Mouse (Mus musculus) cerebellum, adult 9-11 months (tissue): ENCODE results near the gene Bmp8a.
"Not testable (repeated sequence)": the region's sequence is repeated elsewhere in the genome, so short reads cannot be mapped to it uniquely, and the experiment has no call there.

Experiments used
- DNase-seq: peaks from one replicate; pipeline ENCODE4 v3.0.0; 2022

The Bmp8a gene

DNA sequence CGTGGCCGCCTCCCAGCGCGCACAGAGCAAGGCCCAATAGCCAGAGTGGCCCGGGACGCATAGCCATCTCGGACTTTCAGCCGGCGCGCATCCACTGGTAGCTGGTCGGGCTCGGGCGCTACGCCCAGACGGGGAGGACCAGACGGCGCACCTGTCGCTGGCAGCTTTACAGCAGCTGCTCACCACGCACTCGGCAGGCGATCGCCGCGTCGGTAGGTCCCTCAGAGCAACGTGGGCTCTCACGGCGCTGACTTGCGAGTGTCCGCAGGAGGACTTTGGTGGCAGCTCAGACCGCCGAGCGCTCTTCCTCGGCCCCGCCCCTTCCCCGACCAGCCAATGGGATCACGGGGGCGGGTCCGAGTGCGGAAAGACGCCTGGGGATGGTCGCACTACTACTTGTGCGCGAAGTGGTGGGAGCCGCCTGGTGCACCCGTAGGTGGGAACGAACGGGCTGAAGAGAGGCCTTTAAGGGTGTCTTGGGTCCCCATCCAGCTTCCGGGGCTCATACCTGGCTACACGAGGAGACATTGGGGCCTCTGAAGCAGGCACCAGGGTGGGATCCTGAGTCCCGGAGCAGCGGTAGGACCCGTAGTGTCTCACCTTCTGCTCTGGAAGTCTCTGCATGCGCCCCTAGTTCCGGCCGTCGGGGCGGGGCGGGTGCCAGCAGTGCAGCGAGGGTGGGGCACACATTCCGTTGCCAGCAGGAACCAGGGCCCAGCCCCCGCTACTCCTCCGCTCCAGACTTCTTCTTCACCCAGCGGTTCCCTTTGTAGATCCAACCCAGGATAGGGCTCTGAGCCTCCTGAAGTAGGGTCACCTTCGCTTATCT lies at the start of gene Bmp8a:
TSS of gene Bmp8a (minus strand) at position 611 of the 829 bp plus-strand sequence.
- no peak for DNase-seq

DNA sequence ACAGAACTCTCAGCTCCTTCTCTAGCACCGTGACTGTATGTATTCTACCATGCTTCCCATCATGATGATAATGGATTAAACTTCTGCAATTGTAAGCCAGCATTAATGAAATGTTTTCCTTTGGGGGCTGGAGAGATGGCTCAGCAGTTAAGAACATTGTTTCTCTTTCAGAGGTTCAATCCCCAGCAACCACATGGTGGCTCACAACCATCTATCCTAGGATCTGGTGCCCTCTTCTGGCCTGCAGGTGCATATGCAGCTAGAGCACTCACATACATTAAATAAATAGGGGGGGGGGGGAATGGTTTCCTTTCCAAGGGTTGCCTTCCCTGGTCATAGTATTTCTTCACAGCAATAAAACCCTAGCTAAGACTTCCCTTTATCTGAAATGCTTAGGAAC lies 49.1 kb upstream of the Bmp8a start:
- no peak for DNase-seq

DNA sequence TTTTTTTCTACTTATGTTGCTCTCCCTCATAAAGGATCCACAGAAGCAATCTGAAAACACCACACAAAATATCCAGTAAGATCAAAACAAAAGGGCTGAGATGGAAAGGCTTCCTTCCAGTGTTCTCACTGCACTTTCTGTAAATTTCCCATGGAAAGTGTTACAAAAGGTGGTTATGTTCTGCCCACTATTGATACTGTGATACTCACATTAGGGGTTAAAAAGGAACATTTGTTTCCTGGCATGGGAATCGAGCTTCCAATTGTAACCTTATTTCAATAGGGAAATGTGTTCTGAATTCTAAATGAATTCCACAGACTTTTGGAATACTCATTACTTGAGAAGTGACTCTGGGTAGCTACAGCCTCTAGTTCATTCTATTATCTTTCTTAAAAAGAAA lies 42.0 kb upstream of the Bmp8a start:
- no peak for DNase-seq

DNA sequence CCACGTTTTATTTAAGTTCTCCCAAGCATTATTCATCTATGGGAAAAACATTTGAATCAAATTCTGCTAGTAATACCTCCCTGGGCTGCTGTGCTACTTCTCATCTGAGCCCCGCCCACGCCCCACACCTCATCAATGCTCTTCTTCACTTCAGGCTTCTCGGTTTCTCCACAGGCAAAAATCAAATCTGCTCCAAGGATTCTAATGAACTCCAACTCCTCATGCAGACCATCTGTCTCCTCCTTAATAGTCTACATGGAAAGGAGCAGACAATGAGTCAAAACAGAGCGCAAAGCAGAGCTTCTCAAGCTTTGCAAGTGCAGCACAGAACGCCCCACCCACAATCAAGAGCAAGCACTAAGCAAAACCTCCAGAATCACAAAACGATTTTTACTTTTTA lies 40.1 kb upstream of the Bmp8a start:
- DNase-seq, result no peak

DNA sequence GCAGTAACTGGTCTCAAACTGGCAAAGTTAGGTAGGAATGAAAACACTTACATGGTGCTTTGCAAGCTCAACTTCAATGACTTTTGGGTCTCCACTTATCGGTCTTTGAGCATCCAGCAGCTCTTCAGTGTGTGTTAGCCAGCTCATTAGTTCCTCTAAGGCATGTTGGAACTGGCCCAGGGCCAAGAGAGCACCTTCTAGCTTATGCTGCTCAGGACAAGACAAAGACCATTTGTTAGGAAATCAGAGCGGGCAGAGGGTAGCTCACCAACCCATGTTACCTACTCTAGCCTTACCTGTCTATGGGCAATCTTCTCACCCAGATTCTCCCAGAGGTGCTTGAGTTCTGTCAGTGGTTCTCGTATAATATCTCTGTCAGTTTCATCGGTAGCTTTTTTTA lies 39.0 kb upstream of the Bmp8a start:
- DNase-seq, result no peak

DNA sequence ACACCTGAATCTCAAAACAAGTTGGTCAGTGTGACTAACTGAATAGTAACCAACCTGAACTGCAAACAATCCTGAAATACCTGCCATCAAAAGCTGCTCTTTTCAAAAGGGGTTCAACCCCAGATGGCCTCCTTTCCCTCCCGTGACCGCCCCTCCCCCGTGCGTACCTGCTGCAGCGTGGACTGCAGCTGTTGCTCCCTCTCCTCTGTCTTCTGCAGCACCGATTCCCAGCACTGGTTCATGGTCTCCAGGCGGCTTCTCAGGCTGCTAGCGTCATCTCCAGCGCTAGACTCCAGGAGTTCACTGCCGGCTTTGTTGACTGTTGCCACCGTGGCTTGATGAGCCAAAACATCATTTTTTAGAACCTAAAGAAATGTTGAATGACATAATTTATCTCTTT lies 38.5 kb upstream of the Bmp8a start:
- DNase-seq, result no peak

DNA sequence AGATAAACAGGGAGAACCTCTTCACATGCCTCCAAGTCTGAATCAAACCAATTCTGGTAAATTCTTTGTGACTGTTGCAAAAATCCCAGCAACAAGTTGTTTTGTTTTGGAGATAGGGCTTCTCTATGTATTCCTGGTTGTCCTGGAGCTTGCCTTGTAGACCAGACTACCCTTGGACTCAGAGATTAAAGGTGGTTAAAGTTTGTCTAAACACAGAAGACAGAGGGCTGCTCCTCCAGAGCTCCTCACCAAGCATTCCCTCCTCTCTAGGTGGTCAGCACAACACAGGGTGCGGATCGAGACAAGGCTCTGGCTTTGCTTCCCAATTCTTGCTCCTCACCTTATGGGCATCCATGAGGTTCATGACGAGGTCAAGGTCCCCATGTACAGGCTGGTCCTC lies 33.0 kb upstream of the Bmp8a start:
- no peak for DNase-seq

DNA sequence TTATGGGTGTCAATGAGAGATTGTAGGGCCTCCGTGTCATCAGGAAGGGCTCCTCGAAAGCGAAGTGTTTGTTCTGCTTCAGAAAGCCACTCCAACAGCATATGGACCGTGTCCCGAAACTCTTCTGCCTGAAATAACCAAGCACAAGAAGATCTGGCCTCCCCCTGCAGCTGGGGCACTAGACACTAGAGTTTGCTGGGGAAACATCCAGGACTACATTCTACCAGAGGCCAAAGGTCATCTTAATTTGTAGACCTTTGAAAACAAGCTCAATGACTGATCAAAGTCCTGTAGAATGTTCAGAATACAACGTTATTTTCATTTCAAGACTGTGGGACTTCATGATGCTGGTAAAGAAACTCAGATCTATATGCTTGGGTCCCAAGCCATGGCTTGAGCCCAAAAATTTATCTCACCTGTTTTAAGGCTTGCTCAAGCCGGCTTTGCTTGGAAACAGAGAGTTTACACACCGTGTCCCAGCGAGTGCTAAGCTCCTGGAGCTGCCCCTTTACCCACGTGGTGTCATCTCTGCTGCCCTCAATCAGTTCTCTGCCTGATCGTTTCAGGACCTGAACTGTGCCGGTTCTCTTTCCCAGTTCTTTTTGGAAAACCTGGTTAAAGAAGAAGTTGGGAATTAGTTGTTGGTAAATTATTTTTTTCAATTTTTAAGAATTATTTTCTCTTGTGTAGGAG lies 31.4 kb upstream of the Bmp8a start:
- DNase-seq, result no peak

DNA sequence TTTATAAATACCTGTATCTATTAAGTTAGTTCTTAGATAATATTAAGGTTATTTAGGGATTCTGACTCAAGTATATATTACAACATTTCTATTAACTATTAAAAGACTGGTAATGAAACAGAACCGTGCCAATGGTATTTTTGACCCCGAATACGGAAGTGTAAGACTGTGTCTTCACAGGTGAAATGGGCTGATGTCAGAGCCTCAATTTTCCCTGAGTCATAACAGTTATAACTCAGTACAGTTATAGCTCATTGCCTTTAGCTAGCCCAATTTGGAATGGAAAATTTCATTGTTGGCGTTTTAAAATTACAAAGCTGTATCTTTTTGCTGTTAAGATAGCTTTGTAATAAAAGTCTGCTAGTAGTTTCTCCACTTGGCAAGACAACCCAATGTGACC lies 20.5 kb upstream of the Bmp8a start:
- DNase-seq, result no peak

DNA sequence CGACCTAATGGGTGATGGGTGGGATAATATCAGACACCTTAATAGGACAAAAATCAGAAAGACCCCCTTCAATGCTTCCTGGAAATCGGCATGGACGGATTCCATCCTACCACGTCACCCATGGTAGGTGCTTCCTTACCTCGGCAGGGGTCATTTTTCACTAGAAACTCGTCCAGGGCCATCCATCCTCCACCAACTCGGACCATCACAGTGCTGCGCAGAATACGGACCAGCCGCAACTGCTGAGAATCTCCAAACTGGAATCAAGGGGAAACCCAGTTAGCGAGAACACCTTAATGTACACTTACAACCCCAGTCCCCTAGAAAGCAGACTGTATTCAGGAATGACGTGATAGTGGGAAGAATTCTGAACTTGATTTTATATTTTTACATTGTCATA lies 17.7 kb upstream of the Bmp8a start:
- no peak for DNase-seq

DNA sequence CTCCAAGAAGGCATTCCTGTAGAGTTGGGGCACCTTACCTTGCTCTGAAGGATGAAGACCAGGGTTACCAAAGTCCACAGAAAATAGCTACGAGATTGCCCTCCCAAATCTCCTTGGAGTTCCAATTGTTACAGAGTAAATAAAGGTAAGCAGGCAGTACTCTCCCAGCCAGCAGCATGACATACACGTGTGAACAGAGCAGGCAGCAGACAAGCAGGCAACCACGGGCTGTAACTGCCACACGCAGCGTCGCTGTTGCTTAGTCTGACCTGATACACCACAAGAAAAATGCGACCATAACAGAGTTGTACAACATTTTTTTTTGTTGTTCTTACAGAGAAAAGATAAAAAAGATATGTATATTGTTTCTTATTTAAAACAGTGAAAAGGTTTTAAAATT lies 15.6 kb upstream of the Bmp8a start:
- DNase-seq, result no peak

DNA sequence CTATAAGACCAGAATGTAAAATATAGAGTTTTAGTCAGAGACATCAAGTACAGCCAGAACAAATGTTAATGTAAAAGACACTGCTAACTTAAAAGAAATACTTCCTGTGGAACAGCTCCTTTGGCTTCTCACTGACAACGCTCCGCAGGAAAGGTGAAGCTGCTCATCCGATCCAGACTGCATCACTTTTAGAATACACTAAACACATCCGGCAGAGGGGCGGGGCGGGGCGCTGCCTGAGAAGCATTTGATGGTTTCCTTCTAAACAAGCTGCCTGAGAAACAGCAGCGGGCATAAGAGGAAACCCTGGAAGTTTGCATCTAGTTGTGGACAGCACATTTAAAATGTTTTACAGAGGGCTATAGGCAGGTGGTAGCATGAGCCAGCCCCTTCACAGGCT lies 12.9 kb upstream of the Bmp8a start:
- no peak for DNase-seq

DNA sequence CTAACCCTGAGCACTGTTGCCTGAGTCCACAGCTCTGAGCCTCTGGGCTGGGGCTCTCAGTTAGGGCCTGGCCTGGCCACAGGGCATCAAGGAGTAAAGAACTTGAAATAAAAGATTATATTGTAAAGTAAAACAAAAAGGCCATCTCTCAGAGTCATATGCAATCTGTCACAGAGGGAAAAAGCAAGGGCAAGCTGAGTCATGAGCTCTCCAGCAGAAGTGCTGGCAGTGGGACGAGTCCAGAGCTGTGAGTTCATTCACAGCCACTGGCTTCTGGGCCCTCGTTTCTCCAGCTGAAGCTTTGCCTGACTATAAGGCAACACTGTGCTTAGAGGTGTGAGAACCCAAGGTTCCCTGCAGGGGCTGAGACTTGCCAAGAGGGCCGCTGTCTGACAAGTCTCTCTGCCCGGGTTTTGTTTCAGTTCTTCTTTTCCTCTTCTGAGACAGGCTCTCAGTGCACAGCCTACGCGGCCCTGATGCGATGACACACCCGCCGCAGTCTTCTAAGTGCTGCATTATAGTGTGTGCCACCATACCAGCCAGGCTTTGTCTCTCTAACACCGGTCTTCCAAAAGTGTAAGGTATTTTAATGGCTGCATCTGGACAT lies 10.3 kb upstream of the Bmp8a start:
- no peak for DNase-seq

DNA sequence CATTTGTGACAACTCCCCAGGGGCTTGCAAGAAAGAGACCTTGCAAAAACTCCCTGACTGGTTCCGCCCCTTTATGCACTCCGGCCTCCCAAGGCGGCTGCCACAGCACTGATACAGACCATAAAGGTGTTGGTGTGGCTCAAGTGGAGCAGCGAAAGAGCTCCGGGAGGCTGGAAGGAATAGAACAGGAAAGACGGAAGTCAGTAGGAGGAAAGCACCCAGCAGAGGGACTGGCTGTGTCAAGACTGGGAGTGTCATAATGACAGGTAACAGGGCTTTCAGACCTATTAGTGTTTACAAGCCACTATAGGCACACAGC lies 378 bp upstream of the Bmp8a start:
- DNase-seq, result no peak

DNA sequence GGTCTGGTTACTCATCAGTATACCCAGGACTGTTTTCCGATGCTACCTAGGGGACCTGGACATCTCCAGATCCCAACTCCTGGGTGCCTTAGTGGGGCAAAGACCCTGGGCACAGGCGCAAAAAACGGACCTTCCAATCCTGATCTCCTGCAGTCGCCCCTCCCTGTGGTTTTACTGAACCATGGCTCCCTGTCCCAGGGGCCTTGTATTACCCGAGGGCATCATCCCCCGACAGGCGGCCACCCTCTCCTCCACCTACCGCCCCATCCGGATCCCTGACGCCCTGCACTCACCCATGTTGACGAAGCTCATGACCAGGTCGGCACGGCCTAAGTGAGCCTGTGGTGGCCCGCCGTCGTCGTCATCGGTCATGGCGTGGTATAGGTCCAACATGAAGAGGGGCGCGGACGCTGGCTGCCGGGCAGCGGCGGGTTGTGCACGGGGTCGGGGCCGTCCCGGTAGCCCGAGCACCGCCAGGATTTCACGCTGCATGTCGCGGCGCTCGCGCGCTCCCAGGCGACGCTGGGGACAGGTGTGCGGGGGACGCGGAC lies 886 bp downstream of the Bmp8a start:
- DNase-seq, result no peak

DNA sequence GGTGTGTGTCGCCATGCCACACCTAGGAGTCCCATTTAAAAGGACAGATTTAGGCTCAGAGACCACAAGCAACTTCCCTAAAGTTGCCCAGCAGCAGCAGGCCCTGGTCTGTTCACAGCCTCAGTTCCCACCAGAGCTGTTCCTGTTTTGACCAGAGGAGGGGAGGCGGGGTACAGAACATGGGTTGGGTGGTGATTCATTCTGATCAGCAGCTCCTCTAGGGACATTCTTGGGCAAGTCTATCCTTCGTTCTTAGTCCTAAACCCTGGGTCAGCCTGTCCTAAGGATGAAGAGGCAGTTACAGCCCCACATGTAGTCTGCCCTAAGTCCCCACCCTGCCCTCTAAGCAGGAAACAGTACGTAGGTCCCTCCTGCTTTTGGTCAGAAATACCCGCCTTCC lies 2.8 kb downstream of the Bmp8a start:
- no peak for DNase-seq

DNA sequence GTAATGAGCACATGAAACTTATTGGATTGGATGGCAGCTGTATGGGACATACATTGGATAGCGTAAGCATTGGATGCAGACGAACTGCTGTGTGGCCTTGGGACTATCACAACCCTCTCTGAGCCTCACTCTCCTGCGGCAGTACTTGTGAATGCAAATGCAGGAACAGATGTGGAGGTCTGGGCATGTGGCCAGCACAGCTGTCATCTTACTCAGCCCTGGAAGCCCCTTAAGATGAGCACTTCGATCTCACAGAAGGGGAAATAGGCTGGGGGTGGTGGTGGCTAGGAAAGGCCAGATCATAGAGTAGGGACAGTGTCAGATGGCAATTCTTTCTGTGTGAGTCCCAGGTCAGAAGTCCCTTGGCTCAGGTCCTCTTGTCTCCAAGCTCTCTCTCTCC lies 5.4 kb downstream of the Bmp8a start:
- DNase-seq, result no peak

DNA sequence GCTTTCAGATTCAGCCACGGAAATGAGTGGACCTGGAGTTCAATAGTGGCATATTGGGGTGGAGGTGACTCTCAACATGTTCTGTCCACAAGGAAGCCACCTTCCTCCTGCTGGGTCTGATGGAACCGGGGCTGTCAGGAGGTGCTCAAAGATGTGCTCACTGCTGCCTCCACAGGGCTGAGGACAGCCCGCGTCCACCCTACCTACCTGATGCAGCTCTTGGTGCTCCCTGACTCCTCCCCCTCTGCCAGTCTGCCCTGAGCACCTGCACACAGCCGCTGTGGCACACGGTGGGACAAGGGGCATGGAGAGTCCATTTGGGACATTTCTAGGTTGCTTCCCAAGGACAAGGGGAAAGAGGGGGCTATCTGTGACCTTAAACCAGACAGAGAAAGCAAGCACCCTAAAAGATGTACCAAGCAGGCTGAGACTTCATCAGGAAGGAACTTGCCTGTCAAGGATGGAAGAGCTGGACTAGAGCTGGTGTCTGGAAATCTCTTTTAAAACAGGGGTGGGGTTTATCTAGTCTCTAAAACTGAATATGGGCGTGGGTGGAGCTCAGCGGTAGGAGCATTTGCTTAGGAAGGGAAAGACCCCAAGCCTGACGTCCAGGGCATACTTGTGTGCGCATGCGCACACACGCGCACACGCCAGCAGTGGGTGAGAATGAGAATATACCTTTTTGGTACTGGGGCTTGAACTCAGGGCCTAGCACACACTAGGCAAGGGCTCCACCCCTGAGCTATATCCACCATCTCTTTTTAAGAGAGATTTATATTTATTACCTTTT lies 7.1 kb downstream of the Bmp8a start:
- no peak for DNase-seq

DNA sequence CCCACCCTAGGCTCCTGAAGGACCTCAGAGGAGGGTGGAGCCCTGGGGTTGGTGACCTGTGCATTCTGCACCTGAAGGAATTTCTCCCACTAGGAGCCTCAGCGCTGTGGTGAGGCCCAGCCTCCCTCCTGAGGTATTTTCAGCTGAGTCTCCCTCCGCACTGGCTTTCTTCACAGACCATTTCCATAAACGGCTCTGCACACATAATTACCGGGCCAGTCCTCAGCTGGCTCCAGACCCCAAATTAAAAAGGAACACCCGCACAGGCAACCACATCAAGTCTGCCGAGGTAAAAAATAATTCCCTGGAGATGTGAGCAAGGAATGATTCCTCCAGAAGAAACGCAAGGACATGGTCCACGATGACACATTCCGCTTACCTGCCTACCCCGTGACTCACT lies 7.8 kb downstream of the Bmp8a start:
- not testable (repeated sequence) for DNase-seq

DNA sequence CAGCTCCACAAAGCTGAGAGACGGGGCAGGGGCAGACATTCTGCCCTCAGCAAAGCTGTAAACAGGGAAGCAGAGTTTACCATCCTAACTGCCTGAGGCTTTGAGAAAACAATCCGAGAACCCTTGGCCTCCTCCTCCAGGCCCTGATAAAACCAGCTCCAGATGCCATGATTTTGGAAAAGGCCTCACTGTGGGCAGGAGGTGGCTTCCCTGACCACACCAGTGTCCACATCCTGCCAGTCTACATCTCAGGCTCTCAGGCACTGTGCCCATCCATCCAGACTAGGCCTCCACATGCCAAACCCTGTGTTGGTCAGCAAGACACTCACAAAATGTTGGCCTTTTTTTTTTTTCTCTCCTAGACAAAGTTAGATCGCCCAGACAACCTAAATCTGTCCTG lies 8.9 kb downstream of the Bmp8a start:
- DNase-seq, result no peak

DNA sequence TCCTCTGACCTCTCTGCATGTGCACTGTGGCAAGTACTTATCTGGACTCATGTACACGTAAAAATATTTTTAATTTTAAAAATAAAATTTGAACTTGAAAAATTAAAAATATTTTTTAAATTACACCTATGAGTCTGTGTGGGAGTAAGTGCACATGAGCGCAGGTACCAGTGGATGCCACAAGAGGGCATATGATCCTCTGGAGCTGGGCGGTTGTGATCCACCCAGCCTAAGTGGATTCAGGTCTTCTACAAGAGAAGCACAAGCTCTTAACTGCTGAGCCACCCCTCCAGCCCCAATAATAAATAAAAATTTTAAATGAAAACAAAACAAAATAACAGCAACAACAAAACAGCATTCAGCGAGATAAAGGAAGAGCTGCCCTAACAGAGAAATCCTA lies 9.9 kb downstream of the Bmp8a start:
- no peak for DNase-seq

DNA sequence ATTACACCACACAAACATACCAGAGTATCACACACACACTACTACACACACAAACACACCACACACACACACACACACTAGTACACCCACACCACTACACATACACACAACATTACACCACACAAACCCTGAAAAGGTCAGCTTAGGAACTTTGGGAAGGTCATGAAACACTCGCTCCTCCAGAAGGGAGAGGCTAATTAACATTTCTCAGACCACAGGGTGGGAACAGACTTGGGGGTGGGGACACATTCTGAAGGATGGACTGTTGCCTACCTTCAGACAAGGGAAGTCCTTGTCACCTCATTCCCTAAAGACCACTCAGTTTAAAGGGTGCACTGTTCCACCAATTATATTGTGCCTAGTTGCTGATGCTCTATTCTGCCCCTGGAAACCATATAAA lies 11.1 kb downstream of the Bmp8a start:
- not testable (repeated sequence) for DNase-seq

DNA sequence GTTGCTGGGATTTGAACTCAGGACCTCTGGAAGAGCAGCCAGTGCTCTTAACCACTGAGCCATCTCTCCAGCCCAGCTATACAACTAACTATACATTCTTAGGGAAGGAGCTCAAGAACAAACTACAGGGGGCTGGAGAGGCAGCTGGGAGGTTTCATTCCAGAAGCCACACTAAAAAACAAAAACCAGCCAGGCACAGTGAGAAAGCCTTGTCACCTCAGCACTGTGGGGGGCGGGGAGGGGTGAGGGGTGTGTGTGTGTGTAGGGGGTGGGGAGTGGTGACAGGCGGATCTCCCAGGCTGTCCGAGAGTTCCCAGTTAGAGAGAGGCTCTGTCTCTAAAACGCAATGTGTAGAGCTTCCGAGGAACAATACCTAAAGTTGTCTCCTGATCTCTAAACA lies 11.7 kb downstream of the Bmp8a start:
- no peak for DNase-seq
